Mouse (Mus musculus): ENCODE results near the gene Bcl9. TPM values are rescaled to one million over a fixed set of nuclear protein-coding genes. Genes with fewer than 3 reads are reported as not detected.

Gene Bcl9
- polyA plus RNA-seq, 2 experiments = 47.6 to 54.3 TPM

GRCm38 (mm10) chr3:97262235-97262634, 35.5 kb downstream of the Bcl9 start:
- Histone ChIP-seq H3K27ac (replicated peaks; ENCODE audit: low read depth, low read length) (no peak overlapping the region), H3K4me3 (replicated peaks; ENCODE audit: low read length) (no peak overlapping the region), H3K9me3 (ENCODE audit: control insufficient read depth, low read length) (no peaks in the 10 kb centered on the region; the same call in 1 of the 2 replicates), H3K4me1 (ENCODE audit: control insufficient read depth, insufficient read depth, low read length) (no peaks in the 10 kb centered on the region), H3K4me2 (replicated peaks; ENCODE audit: low read depth, low read length, severe bottlenecking) (no peak overlapping the region), H3K36me3 (ENCODE audit: control insufficient read depth, insufficient read depth, low read length) (peaks cover 2% of the 10 kb centered on the region; the same call in 1 of the 2 replicates), H3K27me3 (ENCODE audit: control insufficient read depth, insufficient read depth, low read length) (no peaks in the 10 kb centered on the region), H3K9ac (ENCODE audit: low read depth, low read length, severe bottlenecking) (no peak overlapping the region)
- no peak for TF ChIP-seq POLR2A (IDR thresholded peaks at IDR 0.05; ENCODE audit: borderline replicate concordance, extremely low read depth, insufficient read depth, insufficient read length)
- no peak for ATAC-seq (ENCODE audit: low FRiP score, low read depth)
- WGBS = 96% methylated on average over 1 of the region's 1 CpGs
- DNase-seq (ENCODE audit: low spot score) = no peak

GRCm38 (mm10) chr3:97255706-97256339, 41.9 kb downstream of the Bcl9 start:
- DNase-seq (ENCODE audit: low spot score) (no peak), ATAC-seq (ENCODE audit: low FRiP score, low read depth) (no peak)
- Histone ChIP-seq H3K9ac (ENCODE audit: low read depth, low read length, severe bottlenecking) (no peak overlapping the region), H3K36me3 (ENCODE audit: control insufficient read depth, insufficient read depth, low read length) (no peaks in the 10 kb centered on the region; the same call in 1 of the 2 replicates), H3K27me3 (ENCODE audit: control insufficient read depth, insufficient read depth, low read length) (no peaks in the 10 kb centered on the region), H3K4me1 (ENCODE audit: control insufficient read depth, insufficient read depth, low read length) (peaks cover 37% of the 10 kb centered on the region), H3K9me3 (ENCODE audit: control insufficient read depth, low read length) (no peaks in the 10 kb centered on the region; the same call in 1 of the 2 replicates), H3K4me2 (replicated peaks; ENCODE audit: low read depth, low read length, severe bottlenecking) (no peak overlapping the region), H3K4me3 (replicated peaks; ENCODE audit: low read length) (no peak overlapping the region), H3K27ac (replicated peaks; ENCODE audit: low read depth, low read length) (0 out of 2 replicates have a peak overlapping the region, but pooled peaks have one; percentile 33)
- WGBS = 16% methylated on average over 9 of the region's 9 CpGs
- TF ChIP-seq POLR2A (IDR thresholded peaks at IDR 0.05; ENCODE audit: borderline replicate concordance, extremely low read depth, insufficient read depth, insufficient read length) = no peak

GRCm38 (mm10) chr3:97254861-97255465, 42.8 kb downstream of the Bcl9 start:
- no peak overlapping the region for H3K9ac ChIP-seq (ENCODE audit: low read depth, low read length, severe bottlenecking)
- WGBS = 30% methylated on average over 5 of the region's 5 CpGs
- no peak for DNase-seq (ENCODE audit: low spot score)

GRCm38 (mm10) chr3:97253823-97254600, 43.7 kb downstream of the Bcl9 start:
- no peak; the same call in 1 of the 2 replicates for ATAC-seq (ENCODE audit: low FRiP score, low read depth)
- Histone ChIP-seq H3K4me2 (replicated peaks; ENCODE audit: low read depth, low read length, severe bottlenecking) (no peak overlapping the region), H3K4me1 (ENCODE audit: control insufficient read depth, insufficient read depth, low read length) (peaks cover 37% of the 10 kb centered on the region), H3K36me3 (ENCODE audit: control insufficient read depth, insufficient read depth, low read length) (no peaks in the 10 kb centered on the region), H3K27me3 (ENCODE audit: control insufficient read depth, insufficient read depth, low read length) (no peaks in the 10 kb centered on the region), H3K27ac (replicated peaks; ENCODE audit: low read depth, low read length) (peak overlapping the region; percentile 69), H3K9ac (ENCODE audit: low read depth, low read length, severe bottlenecking) (no peak overlapping the region), H3K4me3 (replicated peaks; ENCODE audit: low read length) (no peak overlapping the region), H3K9me3 (ENCODE audit: control insufficient read depth, low read length) (no peaks in the 10 kb centered on the region; the same call in 1 of the 2 replicates)
- WGBS = 12% methylated on average over 9 of the region's 9 CpGs
- no peak for TF ChIP-seq POLR2A (IDR thresholded peaks at IDR 0.05; ENCODE audit: borderline replicate concordance, extremely low read depth, insufficient read depth, insufficient read length)
- peak; percentile 31 for DNase-seq (ENCODE audit: low spot score)

More at GRCm38 (mm10) chr3:97254861-97255465, 42.8 kb downstream of the Bcl9 start:
- no peaks in the 10 kb centered on the region; the same call in 1 of the 2 replicates for H3K9me3 ChIP-seq (ENCODE audit: control insufficient read depth, low read length)
- no peak for ATAC-seq (ENCODE audit: low FRiP score, low read depth)
- H3K27ac ChIP-seq (replicated peaks; ENCODE audit: low read depth, low read length) = no peak overlapping the region
- no peaks in the 10 kb centered on the region for H3K27me3 ChIP-seq (ENCODE audit: control insufficient read depth, insufficient read depth, low read length)
- peaks cover 37% of the 10 kb centered on the region for H3K4me1 ChIP-seq (ENCODE audit: control insufficient read depth, insufficient read depth, low read length)
- H3K4me2 ChIP-seq (replicated peaks; ENCODE audit: low read depth, low read length, severe bottlenecking) = no peak overlapping the region
- no peak for TF ChIP-seq POLR2A (IDR thresholded peaks at IDR 0.05; ENCODE audit: borderline replicate concordance, extremely low read depth, insufficient read depth, insufficient read length)
- no peaks in the 10 kb centered on the region; the same call in 1 of the 2 replicates for H3K36me3 ChIP-seq (ENCODE audit: control insufficient read depth, insufficient read depth, low read length)
- no peak overlapping the region for H3K4me3 ChIP-seq (replicated peaks; ENCODE audit: low read length)

GRCm38 (mm10) chr3:97252896-97253295, 44.8 kb downstream of the Bcl9 start:
- Histone ChIP-seq H3K4me1 (ENCODE audit: control insufficient read depth, insufficient read depth, low read length) (peaks cover 37% of the 10 kb centered on the region), H3K27me3 (ENCODE audit: control insufficient read depth, insufficient read depth, low read length) (no peaks in the 10 kb centered on the region), H3K9ac (ENCODE audit: low read depth, low read length, severe bottlenecking) (no peak overlapping the region), H3K27ac (replicated peaks; ENCODE audit: low read depth, low read length) (no peak overlapping the region), H3K36me3 (ENCODE audit: control insufficient read depth, insufficient read depth, low read length) (no peaks in the 10 kb centered on the region), H3K9me3 (ENCODE audit: control insufficient read depth, low read length) (no peaks in the 10 kb centered on the region), H3K4me2 (replicated peaks; ENCODE audit: low read depth, low read length, severe bottlenecking) (no peak overlapping the region), H3K4me3 (replicated peaks; ENCODE audit: low read length) (no peak overlapping the region)
- 62% methylated on average over 6 of the region's 6 CpGs for WGBS
- ATAC-seq (ENCODE audit: low FRiP score, low read depth) (no peak), DNase-seq (ENCODE audit: low spot score) (no peak)
- TF ChIP-seq POLR2A (IDR thresholded peaks at IDR 0.05; ENCODE audit: borderline replicate concordance, extremely low read depth, insufficient read depth, insufficient read length) = no peak

All from limb, embryonic 14.5 days (tissue).